Mouse (Mus musculus) cerebellum, adult 2 months (tissue): ENCODE measurements around the gene Cabp7.

Experiments
- CTCF ChIP-seq: fragments of 200-500 bp; IDR thresholded peaks from 2 replicates; pipeline ENCODE4 v1.5.1; 2011; ENCODE audit warnings: low read depth, mild to moderate bottlenecking, control low read depth, low read length, moderate library complexity, borderline replicate concordance; ENCODE audit not compliant: insufficient read depth
- POLR2A ChIP-seq: fragments of 200-500 bp; IDR thresholded peaks from 2 replicates; pipeline ENCODE4 v1.6.1; 2011; ENCODE audit warnings: low read length, control low read depth, borderline replicate concordance; ENCODE audit not compliant: insufficient read depth

DNA sequence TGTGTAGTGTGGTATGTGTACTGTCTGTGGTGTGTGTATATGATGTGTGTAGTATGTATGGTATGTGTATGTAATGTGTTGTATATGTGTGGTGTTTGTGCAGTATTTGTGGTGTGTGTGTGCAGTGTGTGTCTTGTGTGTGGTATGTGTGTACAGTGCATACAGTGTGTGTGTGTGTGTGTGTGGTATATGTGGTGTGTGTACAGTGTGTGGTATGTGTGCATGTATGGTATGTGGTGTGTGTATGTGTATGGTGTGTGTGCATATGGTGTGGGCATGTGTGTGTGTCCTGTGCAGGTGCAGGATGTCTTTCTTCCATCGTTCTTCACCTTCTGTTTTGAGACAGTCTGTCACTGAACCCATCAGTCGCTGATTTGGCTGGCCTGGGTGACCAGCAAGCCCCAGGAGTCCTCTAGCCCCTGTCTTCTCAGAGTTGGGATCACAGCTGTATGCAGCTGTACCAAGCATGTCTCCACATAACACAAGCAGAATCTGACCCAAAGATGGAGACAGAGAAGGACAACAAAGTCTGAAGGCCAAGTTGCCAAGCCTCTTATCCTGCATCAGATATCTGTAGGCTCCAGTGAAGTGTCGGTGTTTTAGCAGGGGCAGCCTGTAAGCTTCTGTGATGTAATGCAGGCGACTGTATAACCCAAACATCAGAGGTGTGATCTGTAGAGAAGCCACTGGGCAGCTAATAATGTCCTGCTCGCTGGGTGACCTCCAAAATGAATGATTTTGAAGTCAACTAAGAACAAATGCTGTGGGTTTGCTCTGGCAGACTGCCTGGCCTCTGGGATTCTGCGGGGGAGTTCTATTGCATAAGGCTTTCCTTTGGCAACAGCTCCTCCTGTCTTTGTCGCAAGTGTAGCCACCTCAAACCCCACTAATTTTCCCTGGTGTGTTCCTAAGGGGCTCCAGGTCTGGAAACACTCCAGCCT lies 49.3 kb downstream of the Cabp7 start:
- TF ChIP-seq POLR2A (no peak), CTCF (no peak)
